Mouse (Mus musculus): Measurements from ENCODE around the gene Neurl3. TPM values are rescaled to one million over a fixed set of nuclear protein-coding genes. Genes with fewer than 3 reads are reported as not detected.
A peak's percentile ranks its signal among the peaks of the same experiment; 100 is the strongest.

Neurl3 gene
- total and polyA plus RNA-seq, 3 experiments = 0.92 to 3.3 TPM; not detected in 1

- DNase-seq (ENCODE audit: low read depth, low spot score) = no peak
Measured at GRCm38 (mm10) chr1:36308451-36308901, 34.0 kb upstream of the Neurl3 start.

GRCm38 (mm10) chr1:36307495-36308280 is 33.2 kb upstream of the Neurl3 start, which contains the start of gene Arid5a:
Gene Arid5a (plus strand): TSS chr1:36307733.
- H3K79me2 ChIP-seq (ENCODE audit: control insufficient read depth, insufficient read depth, low read length, poor library complexity) = no peaks in the 10 kb centered on the region; the same call in 1 of the 2 replicates
- H3K27me3 ChIP-seq (ENCODE audit: control insufficient read depth in 1 of 2, insufficient read depth in 2 of 2, low read length in 2 of 2) = no peaks in the 10 kb centered on the region
- peak within 1 kb of the TSS; percentile 92 for H3K27ac ChIP-seq (ENCODE audit: control insufficient read depth, low read depth, low read length)
- TF ChIP-seq POLR2A (IDR thresholded peaks at IDR 0.05; ENCODE audit: control insufficient read depth in 1 of 2, insufficient read depth in 1 of 2, low read depth in 1 of 2, low read length in 2 of 2, poor library complexity in 1 of 2) (peak; percentile 100), MAZ (IDR thresholded peaks at IDR 0.05; ENCODE audit: low read depth, low read length) (peak; percentile 44; the same call in 1 of the 2 replicates), ELF1 (IDR thresholded peaks at IDR 0.05; ENCODE audit: low read depth, low read length) (peak; percentile 30; the same call in 1 of the 2 replicates), TBP (IDR thresholded peaks at IDR 0.05; ENCODE audit: low read depth, low read length) (peak; percentile 81), CHD1 (IDR thresholded peaks at IDR 0.05; ENCODE audit: low read depth, low read length) (no peak), GABPA (IDR thresholded peaks at IDR 0.05; ENCODE audit: low read depth, low read length) (no peak), ETS1 (IDR thresholded peaks at IDR 0.05; ENCODE audit: low read depth, low read length) (peak; percentile 89), MEF2A (IDR thresholded peaks at IDR 0.05; ENCODE audit: extremely low read depth, insufficient replicate concordance, low read depth, low read length, poor library complexity, severe bottlenecking) (no peak), USF1 (IDR thresholded peaks at IDR 0.05; ENCODE audit: low read depth, low read length) (no peak), ZMIZ1 (IDR thresholded peaks at IDR 0.05; ENCODE audit: low read depth, low read length) (peak; percentile 98), GATA1 (IDR thresholded peaks at IDR 0.05; ENCODE audit: low read depth, low read length) (0 out of 2 replicates have a peak, but pooled peaks have one; percentile 24), TAL1 (IDR thresholded peaks at IDR 0.05; ENCODE audit: low read length) (peak; percentile 79), CHD2 (IDR thresholded peaks at IDR 0.05; ENCODE audit: low read length) (no peak), NELFE (IDR thresholded peaks at IDR 0.05; ENCODE audit: low read depth, low read length) (peak; percentile 99), MAFK (IDR thresholded peaks at IDR 0.05; ENCODE audit: borderline replicate concordance, low read depth, low read length) (peak; percentile 69; the same call in 1 of the 2 replicates), E2F4 (IDR thresholded peaks at IDR 0.05; ENCODE audit: borderline replicate concordance, low read depth, low read length) (no peak), BHLHE40 (IDR thresholded peaks at IDR 0.05; ENCODE audit: borderline replicate concordance, low read depth, low read length) (peak; percentile 84), RCOR1 (IDR thresholded peaks at IDR 0.05; ENCODE audit: low read depth, low read length) (peak; percentile 97), NRF1 (IDR thresholded peaks at IDR 0.05; ENCODE audit: insufficient read depth, low read depth, low read length, poor library complexity, severe bottlenecking) (peak; percentile 45; the same call in 1 of the 2 replicates), MAX (IDR thresholded peaks at IDR 0.05; ENCODE audit: low read length) (0 out of 2 replicates have a peak, but pooled peaks have one; percentile 45), POLR2AphosphoS2 (IDR thresholded peaks at IDR 0.05; ENCODE audit: low read length) (peak; percentile 95), UBTF (IDR thresholded peaks at IDR 0.05; ENCODE audit: borderline replicate concordance, insufficient read depth, low read depth, low read length) (no peak), ZNF384 (IDR thresholded peaks at IDR 0.05; ENCODE audit: low read depth, low read length) (no peak), MYC (IDR thresholded peaks at IDR 0.05; ENCODE audit: low read depth, low read length) (0 out of 2 replicates have a peak, but pooled peaks have one; percentile 63), KAT2A (conservative IDR thresholded peaks at IDR 0.05; ENCODE audit: low read depth, low read length) (peak; percentile 79), RAD21 (IDR thresholded peaks at IDR 0.05; ENCODE audit: low read depth, low read length) (no peak)

More at GRCm38 (mm10) chr1:36308451-36308901, 34.0 kb upstream of the Neurl3 start:
- Histone ChIP-seq H3K79me2 (ENCODE audit: control insufficient read depth, insufficient read depth, low read length, poor library complexity) (no peaks in the 10 kb centered on the region; the same call in 1 of the 2 replicates), H3K36me3 (ENCODE audit: control insufficient read depth in 1 of 2, insufficient read depth in 2 of 2, low read length in 2 of 2) (peaks cover 0 to 5% of the 10 kb centered on the region in 2 experiments; a peak in 2 of 4 replicates), H3K9me3 (replicated peaks; ENCODE audit: insufficient read depth, low read length) (no peaks in the 10 kb centered on the region), H3K4me3 (ENCODE audit: control insufficient read depth in 1 of 2, insufficient read depth in 1 of 2, low read depth in 2 of 2, low read length in 2 of 2) (peak overlapping the region; percentile 68 to 70), H3K27me3 (ENCODE audit: control insufficient read depth in 1 of 2, insufficient read depth in 2 of 2, low read length in 2 of 2) (no peaks in the 10 kb centered on the region), H3K4me1 (ENCODE audit: control insufficient read depth in 1 of 2, insufficient read depth in 2 of 2, low read length in 2 of 2) (peaks cover 0 to 14% of the 10 kb centered on the region in 2 experiments; a peak in 3 of 4 replicates), H3K27ac (ENCODE audit: control insufficient read depth, low read depth, low read length) (peak overlapping the region; percentile 76), H3K9ac (ENCODE audit: control insufficient read depth, low read depth, low read length, poor library complexity, severe bottlenecking) (peak overlapping the region; percentile 72)
- TF ChIP-seq E2F4 (IDR thresholded peaks at IDR 0.05; ENCODE audit: borderline replicate concordance, low read depth, low read length) (no peak), UBTF (IDR thresholded peaks at IDR 0.05; ENCODE audit: borderline replicate concordance, insufficient read depth, low read depth, low read length) (no peak), TBP (IDR thresholded peaks at IDR 0.05; ENCODE audit: low read depth, low read length) (no peak), MAFK (IDR thresholded peaks at IDR 0.05; ENCODE audit: borderline replicate concordance, low read depth, low read length) (no peak), NELFE (IDR thresholded peaks at IDR 0.05; ENCODE audit: low read depth, low read length) (no peak), MAX (IDR thresholded peaks at IDR 0.05; ENCODE audit: low read length) (no peak), ZNF384 (IDR thresholded peaks at IDR 0.05; ENCODE audit: low read depth, low read length) (no peak), HCFC1 (IDR thresholded peaks at IDR 0.05; ENCODE audit: low read depth, low read length) (no peak)

More at GRCm38 (mm10) chr1:36307495-36308280, 33.2 kb upstream of the Neurl3 start, which contains the start of gene Arid5a:
- Histone ChIP-seq H3K9me3 (replicated peaks; ENCODE audit: insufficient read depth, low read length) (no peaks in the 10 kb centered on the region), H3K36me3 (ENCODE audit: control insufficient read depth in 1 of 2, insufficient read depth in 2 of 2, low read length in 2 of 2) (peaks cover 0 to 5% of the 10 kb centered on the region in 2 experiments; a peak in 2 of 4 replicates), H3K9ac (ENCODE audit: control insufficient read depth, low read depth, low read length, poor library complexity, severe bottlenecking) (peak within 1 kb of the TSS; percentile 73), H3K4me1 (ENCODE audit: control insufficient read depth in 1 of 2, insufficient read depth in 2 of 2, low read length in 2 of 2) (peaks cover 0 to 14% of the 10 kb centered on the region in 2 experiments; a peak in 3 of 4 replicates), H3K4me3 (ENCODE audit: control insufficient read depth in 1 of 2, insufficient read depth in 1 of 2, low read depth in 2 of 2, low read length in 2 of 2) (peak within 1 kb of the TSS; percentile 70 to 82)
- DNase-seq (ENCODE audit: low read depth, low spot score) = peak; percentile 97

Measured in MEL (cell line).